Mouse (Mus musculus): Measurements from ENCODE around the gene Gbgt1. TPM values are rescaled to one million over a fixed set of nuclear protein-coding genes. Genes with fewer than 3 reads are reported as not detected.
A peak's percentile ranks its signal among the peaks of the same experiment; 100 is the strongest.
"Not testable (repeated sequence)": the region's sequence is repeated elsewhere in the genome, so short reads cannot be mapped to it uniquely, and the experiment has no call there.

Gene Gbgt1
- polyA plus RNA-seq, 1 experiment from 2014 or later = 1.2 TPM

DNA sequence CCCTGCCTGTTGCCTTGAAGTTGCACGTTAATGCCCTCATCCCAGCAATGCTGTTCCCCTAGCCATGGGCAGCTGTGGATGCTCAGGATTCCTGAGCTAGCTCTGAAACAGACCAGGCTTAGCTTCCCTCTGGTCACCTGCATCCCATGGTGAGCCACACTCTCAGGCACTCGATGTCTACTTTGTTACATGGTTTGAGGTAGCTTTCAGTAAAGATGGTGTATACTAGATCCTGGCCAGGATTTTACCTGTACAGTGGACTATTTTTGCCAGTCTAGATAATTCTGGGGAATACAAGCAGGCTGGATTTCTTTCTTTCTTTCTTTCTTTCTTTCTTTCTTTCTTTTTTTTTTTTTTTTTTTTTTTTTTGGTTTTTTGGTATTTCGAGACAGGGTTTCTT is 9.1 kb downstream of the Gbgt1 start, which contains the start of gene Gm10134:
Gm10134 (plus strand) TSS at position 301 of the 400 bp plus-strand sequence.
- 69% methylated on average over 3 of the region's 3 CpGs for WGBS
- no peak for DNase-seq (ENCODE audit: low spot score)
- no peak for TF ChIP-seq EP300 (optimal IDR thresholded peaks at IDR 0.05)
- no peak for TF ChIP-seq CTCF (IDR thresholded peaks at IDR 0.05; ENCODE audit: low read depth)

DNA sequence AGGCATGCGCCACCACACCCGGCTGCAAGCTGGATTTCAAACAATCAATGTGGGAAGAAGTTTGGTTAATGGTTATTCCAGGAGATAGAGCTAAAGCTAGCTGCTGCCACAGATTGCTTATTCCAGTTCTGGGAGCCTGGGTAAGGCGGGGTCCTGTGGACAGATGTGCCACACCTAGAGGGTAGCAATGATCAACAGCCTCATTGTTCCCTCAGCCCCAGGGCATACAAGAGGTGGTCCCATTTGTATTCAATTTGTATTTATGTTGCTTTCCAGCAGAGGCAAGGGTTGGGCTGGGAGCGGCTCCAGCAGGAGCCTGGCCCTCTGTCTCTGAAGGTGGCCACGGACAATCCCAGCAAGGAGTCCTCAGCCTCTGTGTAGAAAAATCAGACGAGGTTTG is 9.6 kb downstream of the Gbgt1 start:
- Histone ChIP-seq H3K9me3 (ENCODE audit: control insufficient read depth, low read length) (no peaks in the 10 kb centered on the region), H3K4me3 (ENCODE audit: low read depth, low read length) (no peak overlapping the region), H3K36me3 (ENCODE audit: control insufficient read depth, insufficient read depth, low read length) (0 out of 2 replicates have a peak, but pooled peaks cover 2% of the 10 kb centered on the region), H3K4me1 (replicated peaks; ENCODE audit: control insufficient read depth, insufficient read depth) (no peaks in the 10 kb centered on the region), H3K27me3 (ENCODE audit: control insufficient read depth, insufficient read depth, low read length) (no peaks in the 10 kb centered on the region), H3K27ac (replicated peaks) (no peak overlapping the region), H3K9ac (ENCODE audit: low read length) (no peak overlapping the region), H3K4me2 (replicated peaks; ENCODE audit: low read depth) (no peak overlapping the region)
- no peak for DNase-seq (ENCODE audit: low spot score)
- WGBS = 74% methylated on average over 6 of the region's 6 CpGs
- no peak for TF ChIP-seq CTCF (IDR thresholded peaks at IDR 0.05; ENCODE audit: low read depth)
- TF ChIP-seq EP300 (optimal IDR thresholded peaks at IDR 0.05) = no peak
- no peak for ATAC-seq (ENCODE audit: low FRiP score, low TSS enrichment)

More for the DNA sequence above, 9.1 kb downstream of the Gbgt1 start, which contains the start of gene Gm10134:
- Histone ChIP-seq H3K27ac (replicated peaks) (no peak within 1 kb of the TSS), H3K36me3 (ENCODE audit: control insufficient read depth, insufficient read depth, low read length) (0 out of 2 replicates have a peak, but pooled peaks cover 2% of the 10 kb centered on the region), H3K4me3 (ENCODE audit: low read depth, low read length) (no peak within 1 kb of the TSS), H3K4me2 (replicated peaks; ENCODE audit: low read depth) (no peak within 1 kb of the TSS), H3K9me3 (ENCODE audit: control insufficient read depth, low read length) (no peaks in the 10 kb centered on the region), H3K27me3 (ENCODE audit: control insufficient read depth, insufficient read depth, low read length) (no peaks in the 10 kb centered on the region), H3K4me1 (replicated peaks; ENCODE audit: control insufficient read depth, insufficient read depth) (no peaks in the 10 kb centered on the region), H3K9ac (ENCODE audit: low read length) (no peak within 1 kb of the TSS)
- ATAC-seq (ENCODE audit: low FRiP score, low TSS enrichment) = no peak

DNA sequence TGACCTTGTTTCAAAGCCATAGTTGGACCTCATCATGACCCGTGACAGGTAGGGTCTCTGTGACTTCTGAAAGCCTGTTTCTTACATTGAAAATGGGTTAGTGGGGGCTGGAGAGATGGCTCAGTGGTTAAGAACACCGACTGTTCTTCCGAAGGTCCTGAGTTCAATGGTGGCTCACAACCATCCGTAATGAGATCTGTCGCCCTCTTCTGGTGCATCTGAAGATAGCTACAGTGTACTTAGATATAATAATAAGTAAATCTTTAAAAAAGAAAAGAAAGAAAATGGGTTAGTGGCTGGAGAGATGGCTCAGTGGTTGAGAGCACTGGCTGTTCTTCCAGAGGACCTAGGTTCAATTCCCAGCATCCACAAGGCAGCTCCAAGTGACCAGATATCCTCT is 14.9 kb downstream of the Gbgt1 start:
- H3K4me2 ChIP-seq (replicated peaks; ENCODE audit: low read depth) = not testable (repeated sequence)
- WGBS = 49% methylated on average over 5 of the region's 5 CpGs

DNA sequence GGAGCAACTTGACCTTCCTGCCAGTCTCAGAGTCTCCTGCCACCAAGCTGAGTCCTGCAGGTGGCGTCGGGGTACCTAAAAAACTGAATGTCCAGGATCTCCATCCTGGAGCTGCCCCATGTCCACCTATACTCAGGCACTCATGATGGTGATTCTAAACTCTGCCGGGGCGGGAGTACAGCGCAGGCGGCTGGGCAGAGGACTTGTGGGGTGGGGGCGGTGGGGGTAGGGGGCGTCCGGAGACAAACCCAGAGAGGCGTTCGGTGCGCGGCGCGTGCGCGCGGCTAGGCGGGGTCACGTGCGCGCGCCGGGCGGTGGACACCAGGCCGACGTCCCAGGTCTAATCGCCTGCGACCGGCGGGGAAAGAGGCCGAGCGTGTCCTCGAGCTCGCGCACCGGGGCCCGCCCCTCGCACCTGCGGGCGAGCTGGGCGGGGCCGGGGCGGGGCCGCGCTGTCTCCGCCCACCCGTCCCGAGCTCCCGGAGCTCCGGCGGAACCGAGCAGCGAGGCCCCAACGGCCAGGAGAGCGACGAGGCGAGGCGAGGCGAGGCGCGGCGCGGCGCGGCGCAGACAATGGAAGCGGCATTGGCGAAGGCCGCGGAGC is 16.2 kb downstream of the Gbgt1 start, which contains the start of gene Ralgds:
Ralgds (plus strand) TSS at position 328 of the 604 bp plus-strand sequence.
- peaks cover 5% of the 10 kb centered on the region for H3K4me1 ChIP-seq (replicated peaks; ENCODE audit: control insufficient read depth, insufficient read depth)
- 0% methylated on average over 64 of the region's 71 CpGs for WGBS
- no peaks in the 10 kb centered on the region for H3K36me3 ChIP-seq (ENCODE audit: control insufficient read depth, insufficient read depth, low read length)
- no peaks in the 10 kb centered on the region for H3K27me3 ChIP-seq (ENCODE audit: control insufficient read depth, insufficient read depth, low read length)
- no peaks in the 10 kb centered on the region for H3K9me3 ChIP-seq (ENCODE audit: control insufficient read depth, low read length)
- TF ChIP-seq CTCF (IDR thresholded peaks at IDR 0.05; ENCODE audit: low read depth) (peak; percentile 50), EP300 (optimal IDR thresholded peaks at IDR 0.05) (no peak)
- H3K4me3 ChIP-seq (ENCODE audit: low read depth, low read length) = peak within 1 kb of the TSS; percentile 68
- peak; percentile 60 for ATAC-seq (ENCODE audit: low FRiP score, low TSS enrichment)
- H3K4me2 ChIP-seq (replicated peaks; ENCODE audit: low read depth) = peak within 1 kb of the TSS; percentile 96
- peak within 1 kb of the TSS; percentile 78 for H3K9ac ChIP-seq (ENCODE audit: low read length)
- DNase-seq (ENCODE audit: low spot score) = peak; percentile 87
- peak within 1 kb of the TSS; percentile 93 for H3K27ac ChIP-seq (replicated peaks)

More for the DNA sequence above, 14.9 kb downstream of the Gbgt1 start:
- ATAC-seq (ENCODE audit: low FRiP score, low TSS enrichment); H3K9ac ChIP-seq (ENCODE audit: low read length); H3K4me3 ChIP-seq (ENCODE audit: low read depth, low read length); DNase-seq (ENCODE audit: low spot score); H3K4me1 ChIP-seq (replicated peaks; ENCODE audit: control insufficient read depth, insufficient read depth); H3K27me3 ChIP-seq (ENCODE audit: control insufficient read depth, insufficient read depth, low read length); H3K27ac ChIP-seq (replicated peaks); H3K9me3 ChIP-seq (ENCODE audit: control insufficient read depth, low read length); H3K36me3 ChIP-seq (ENCODE audit: control insufficient read depth, insufficient read depth, low read length): not testable (repeated sequence)
- peak; percentile 64 for TF ChIP-seq CTCF (IDR thresholded peaks at IDR 0.05; ENCODE audit: low read depth)

DNA sequence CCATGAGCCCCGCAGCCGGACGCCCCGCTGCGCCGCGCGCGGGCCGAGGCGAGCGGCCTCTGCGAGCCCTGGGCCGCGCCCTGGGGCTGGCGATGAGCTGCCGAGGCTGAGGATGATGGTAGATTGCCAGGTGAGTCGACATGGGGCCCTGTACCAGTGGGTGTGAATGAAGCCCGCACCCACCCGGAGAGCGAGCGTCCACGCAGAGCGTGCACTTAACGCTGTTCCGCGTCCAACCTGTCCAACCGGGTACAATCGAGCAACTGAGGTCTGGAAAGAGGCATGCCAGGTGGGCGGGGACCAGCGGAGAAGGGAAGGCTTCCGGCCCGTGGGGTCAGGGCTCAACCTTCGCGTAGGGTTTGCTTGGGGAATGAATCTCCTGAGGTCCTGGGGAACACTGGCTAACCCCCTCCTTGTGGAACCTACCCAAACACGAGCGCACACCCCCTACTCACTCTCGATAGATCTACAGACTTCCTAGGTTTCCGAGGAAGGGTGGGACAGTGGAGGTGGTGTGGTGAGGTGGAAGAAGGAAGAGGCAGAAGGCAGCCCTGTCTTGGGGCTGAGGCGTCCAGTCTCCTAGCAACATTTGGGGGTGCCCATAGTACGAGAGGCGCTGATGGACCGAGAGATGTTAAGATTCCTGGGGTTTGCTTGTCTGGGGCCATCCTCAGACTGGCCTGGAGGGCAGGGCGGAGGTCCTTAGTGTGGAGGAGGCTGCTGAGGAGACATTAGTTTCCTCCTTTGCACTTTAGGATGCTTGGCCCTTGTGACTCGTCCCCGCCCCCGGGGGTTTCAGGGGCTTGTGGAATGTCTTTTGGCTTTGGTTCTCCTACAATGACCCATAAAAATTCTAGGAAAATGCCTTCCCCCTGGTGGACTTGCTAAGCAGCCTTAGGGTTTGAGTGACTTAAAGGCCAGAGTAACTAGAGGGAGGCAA is 17.0 kb downstream of the Gbgt1 start:
- TF ChIP-seq CTCF (IDR thresholded peaks at IDR 0.05; ENCODE audit: low read depth) = no peak
- TF ChIP-seq EP300 (optimal IDR thresholded peaks at IDR 0.05) = no peak
- 5% methylated on average over 46 of the region's 47 CpGs for WGBS
- H3K4me1 ChIP-seq (replicated peaks; ENCODE audit: control insufficient read depth, insufficient read depth) = peaks cover 5% of the 10 kb centered on the region
- H3K36me3 ChIP-seq (ENCODE audit: control insufficient read depth, insufficient read depth, low read length) = no peaks in the 10 kb centered on the region
- DNase-seq (ENCODE audit: low spot score) = peak; percentile 80
- H3K9ac ChIP-seq (ENCODE audit: low read length) = peak overlapping the region; percentile 78
- peak overlapping the region; percentile 93 for H3K27ac ChIP-seq (replicated peaks)
- H3K4me3 ChIP-seq (ENCODE audit: low read depth, low read length) = peak overlapping the region; percentile 68
- ATAC-seq (ENCODE audit: low FRiP score, low TSS enrichment) = peak; percentile 10; the same call in 1 of the 2 replicates
- H3K4me2 ChIP-seq (replicated peaks; ENCODE audit: low read depth) = peak overlapping the region; percentile 96
- no peaks in the 10 kb centered on the region for H3K27me3 ChIP-seq (ENCODE audit: control insufficient read depth, insufficient read depth, low read length)
- H3K9me3 ChIP-seq (ENCODE audit: control insufficient read depth, low read length) = no peaks in the 10 kb centered on the region

Data from stomach, postnatal 0 days (tissue).